Mouse (Mus musculus) liver, embryonic 14.5 days (tissue): ENCODE data around the gene Pfn1.

Experiments
- CTCF ChIP-seq: IDR thresholded peaks from 2 replicates; pipeline ENCODE4 v1.5.1; 2016; ENCODE audit warnings: antibody characterized with exemption, low read depth, control low read depth
- EP300 ChIP-seq: IDR thresholded peaks from 2 replicates; pipeline ENCODE4 v1.6.1; 2016; ENCODE audit warnings: antibody characterized with exemption, low read depth

DNA sequence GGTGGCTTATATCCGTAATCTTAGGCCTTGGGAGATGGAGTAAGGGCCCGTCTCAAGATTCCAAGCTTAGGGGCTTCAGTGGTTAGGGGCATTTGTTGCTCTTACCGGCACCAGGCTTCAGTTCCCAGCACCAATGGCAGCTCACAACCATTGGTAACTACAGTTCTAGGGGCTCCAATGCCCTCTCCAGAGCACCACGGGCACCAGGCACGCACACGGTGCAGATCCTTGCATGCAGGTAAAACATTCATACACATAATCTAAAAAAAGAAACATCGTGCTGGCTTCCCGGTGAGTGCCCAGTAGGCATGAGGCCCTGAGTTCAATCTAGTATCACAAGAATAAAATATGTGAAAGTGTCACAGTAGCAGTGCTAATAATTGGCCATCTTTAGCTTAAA, 8.7 kb upstream of the Pfn1 start:
- TF ChIP-seq CTCF (no peak), EP300 (no peak)
